Mouse (Mus musculus): ENCODE results near the gene Smpd4. TPM values are rescaled to one million over a fixed set of nuclear protein-coding genes. Genes with fewer than 3 reads are reported as not detected.

The Smpd4 gene
- polyA plus RNA-seq, 1 experiment from 2014 or later: 66.7 TPM

GRCm38 (mm10) chr16:17641301-17641700 lies 22.1 kb downstream of the Smpd4 start:
- no peak for DNase-seq (ENCODE audit: low spot score)
- Histone ChIP-seq H3K9me3 (no peaks in the 10 kb centered on the region), H3K36me3 (replicated peaks) (peaks cover 81% of the 10 kb centered on the region), H3K4me3 (no peak overlapping the region), H3K27ac (replicated peaks) (no peak overlapping the region), H3K27me3 (replicated peaks; ENCODE audit: low read depth, poor library complexity, severe bottlenecking) (no peaks in the 10 kb centered on the region), H3K4me1 (peaks cover 4% of the 10 kb centered on the region; the same call in 1 of the 2 replicates)
- 78% methylated on average over 6 of the region's 6 CpGs for WGBS

- 0 out of 2 replicates have a peak, but pooled peaks cover 3% of the 10 kb centered on the region for H3K27me3 ChIP-seq (replicated peaks; ENCODE audit: low read depth, poor library complexity, severe bottlenecking)
- peaks cover 70% of the 10 kb centered on the region for H3K36me3 ChIP-seq (replicated peaks)
- no peak overlapping the region for H3K27ac ChIP-seq (replicated peaks)
- no peak for DNase-seq (ENCODE audit: low spot score)
- H3K4me3 ChIP-seq: no peak overlapping the region
- 92% methylated on average over 8 of the region's 8 CpGs for WGBS
- no peaks in the 10 kb centered on the region for H3K9me3 ChIP-seq
- H3K4me1 ChIP-seq: peaks cover 13% of the 10 kb centered on the region
Observed at GRCm38 (mm10) chr16:17642311-17642710, 23.2 kb downstream of the Smpd4 start.

- 0 out of 2 replicates have a peak, but pooled peaks cover 3% of the 10 kb centered on the region for H3K27me3 ChIP-seq (replicated peaks; ENCODE audit: low read depth, poor library complexity, severe bottlenecking)
- no peak overlapping the region for H3K27ac ChIP-seq (replicated peaks)
- H3K9me3 ChIP-seq: no peaks in the 10 kb centered on the region
- peaks cover 68% of the 10 kb centered on the region for H3K36me3 ChIP-seq (replicated peaks)
- no peak for DNase-seq (ENCODE audit: low spot score)
- H3K4me3 ChIP-seq: no peak overlapping the region
- H3K4me1 ChIP-seq: peaks cover 16% of the 10 kb centered on the region
- 87% methylated on average over 4 of the region's 4 CpGs for WGBS
Observed at GRCm38 (mm10) chr16:17643437-17643990, 24.4 kb downstream of the Smpd4 start.

GRCm38 (mm10) chr16:17646310-17647114 lies 27.4 kb downstream of the Smpd4 start, which contains the start of gene Ccdc74a:
Gene Ccdc74a (plus strand): TSS chr16:17646470.
- DNase-seq (ENCODE audit: low spot score): peak; percentile 90
- 2% methylated on average over 65 of the region's 65 CpGs for WGBS
- Histone ChIP-seq H3K4me3 (peak within 1 kb of the TSS; percentile 69), H3K4me1 (peaks cover 16% of the 10 kb centered on the region), H3K9me3 (no peaks in the 10 kb centered on the region), H3K36me3 (replicated peaks) (peaks cover 68% of the 10 kb centered on the region), H3K27ac (replicated peaks) (peak within 1 kb of the TSS; percentile 74), H3K27me3 (replicated peaks; ENCODE audit: low read depth, poor library complexity, severe bottlenecking) (0 out of 2 replicates have a peak, but pooled peaks cover 3% of the 10 kb centered on the region)

GRCm38 (mm10) chr16:17647156-17647555 lies 28.0 kb downstream of the Smpd4 start:
- no peak for DNase-seq (ENCODE audit: low spot score)
- Histone ChIP-seq H3K4me3 (peak overlapping the region; percentile 69), H3K36me3 (replicated peaks) (peaks cover 69% of the 10 kb centered on the region), H3K27ac (replicated peaks) (no peak overlapping the region), H3K4me1 (peaks cover 16% of the 10 kb centered on the region), H3K9me3 (no peaks in the 10 kb centered on the region), H3K27me3 (replicated peaks; ENCODE audit: low read depth, poor library complexity, severe bottlenecking) (0 out of 2 replicates have a peak, but pooled peaks cover 3% of the 10 kb centered on the region)
- WGBS: 11% methylated on average over 1 of the region's 1 CpGs

GRCm38 (mm10) chr16:17647566-17648340 lies 28.6 kb downstream of the Smpd4 start:
- no peak overlapping the region for H3K4me3 ChIP-seq
- H3K27ac ChIP-seq (replicated peaks): no peak overlapping the region; the same call in 1 of the 2 replicates
- no peak for DNase-seq (ENCODE audit: low spot score)
- 85% methylated on average over 10 of the region's 10 CpGs for WGBS
- peaks cover 69% of the 10 kb centered on the region for H3K36me3 ChIP-seq (replicated peaks)
- 0 out of 2 replicates have a peak, but pooled peaks cover 3% of the 10 kb centered on the region for H3K27me3 ChIP-seq (replicated peaks; ENCODE audit: low read depth, poor library complexity, severe bottlenecking)
- no peaks in the 10 kb centered on the region for H3K9me3 ChIP-seq
- peaks cover 16% of the 10 kb centered on the region for H3K4me1 ChIP-seq

- Histone ChIP-seq H3K4me1 (peaks cover 16% of the 10 kb centered on the region), H3K27ac (replicated peaks) (no peak overlapping the region), H3K4me3 (no peak overlapping the region), H3K27me3 (replicated peaks; ENCODE audit: low read depth, poor library complexity, severe bottlenecking) (0 out of 2 replicates have a peak, but pooled peaks cover 3% of the 10 kb centered on the region), H3K9me3 (no peaks in the 10 kb centered on the region), H3K36me3 (replicated peaks) (peaks cover 75% of the 10 kb centered on the region)
- DNase-seq (ENCODE audit: low spot score): no peak
- WGBS: 90% methylated on average over 16 of the region's 16 CpGs
Observed at GRCm38 (mm10) chr16:17649925-17650605, 30.9 kb downstream of the Smpd4 start.

- Histone ChIP-seq H3K4me3 (no peak overlapping the region), H3K4me1 (peaks cover 16% of the 10 kb centered on the region), H3K9me3 (no peaks in the 10 kb centered on the region), H3K27me3 (replicated peaks; ENCODE audit: low read depth, poor library complexity, severe bottlenecking) (0 out of 2 replicates have a peak, but pooled peaks cover 3% of the 10 kb centered on the region), H3K27ac (replicated peaks) (no peak overlapping the region), H3K36me3 (replicated peaks) (peaks cover 81% of the 10 kb centered on the region)
- no peak for DNase-seq (ENCODE audit: low spot score)
- 100% methylated on average over 1 of the region's 1 CpGs for WGBS
Observed at GRCm38 (mm10) chr16:17650711-17651110, 31.6 kb downstream of the Smpd4 start.

GRCm38 (mm10) chr16:17652607-17653006 lies 33.5 kb downstream of the Smpd4 start:
- no peak for DNase-seq (ENCODE audit: low spot score)
- Histone ChIP-seq H3K4me3 (no peak overlapping the region), H3K36me3 (replicated peaks) (peaks cover 99% of the 10 kb centered on the region), H3K27ac (replicated peaks) (no peak overlapping the region), H3K9me3 (no peaks in the 10 kb centered on the region), H3K4me1 (no peaks in the 10 kb centered on the region; the same call in 1 of the 2 replicates), H3K27me3 (replicated peaks; ENCODE audit: low read depth, poor library complexity, severe bottlenecking) (no peaks in the 10 kb centered on the region)
- 95% methylated on average over 4 of the region's 4 CpGs for WGBS

GRCm38 (mm10) chr16:17653601-17654000 lies 34.4 kb downstream of the Smpd4 start:
- no peak overlapping the region for H3K4me3 ChIP-seq
- peaks cover 100% of the 10 kb centered on the region for H3K36me3 ChIP-seq (replicated peaks)
- whole genome bisulfite sequencing: 97% methylated on average over 5 of the region's 5 CpGs

GRCm38 (mm10) chr16:17654188-17654795 lies 35.1 kb downstream of the Smpd4 start:
- Histone ChIP-seq H3K36me3 (replicated peaks) (peaks cover 96% of the 10 kb centered on the region), H3K27ac (replicated peaks) (no peak overlapping the region), H3K4me3 (no peak overlapping the region), H3K9me3 (no peaks in the 10 kb centered on the region), H3K27me3 (replicated peaks; ENCODE audit: low read depth, poor library complexity, severe bottlenecking) (no peaks in the 10 kb centered on the region), H3K4me1 (no peaks in the 10 kb centered on the region)
- DNase-seq (ENCODE audit: low spot score): no peak
- 85% methylated on average over 4 of the region's 4 CpGs for WGBS

More at GRCm38 (mm10) chr16:17653601-17654000, 34.4 kb downstream of the Smpd4 start:
- Histone ChIP-seq H3K27ac (replicated peaks) (no peak overlapping the region), H3K4me1 (no peaks in the 10 kb centered on the region), H3K9me3 (no peaks in the 10 kb centered on the region), H3K27me3 (replicated peaks; ENCODE audit: low read depth, poor library complexity, severe bottlenecking) (no peaks in the 10 kb centered on the region)
- no peak for DNase-seq (ENCODE audit: low spot score)

Measured in embryonic facial prominence, embryonic 10.5 days (tissue).